Mouse (Mus musculus): ENCODE results near the gene Naip2. TPM values are rescaled to one million over a fixed set of nuclear protein-coding genes. Genes with fewer than 3 reads are reported as not detected.

The Naip2 gene
- polyA plus RNA-seq, 1 experiment from 2014 or later, result 0.17 TPM

Other genes starting within 250 kb of the Naip2 start
- gene Mccc2, start 186.5 kb downstream of the Naip2 start, polyA plus RNA-seq (2014; fragmentation: Nextera tagmentation; extraction: Ambion mirVana), result 33.0 and 37.7 TPM in 2 replicates
- 25.7 and 31.2 TPM in 2 replicates for gene Bdp1, start 98.0 kb downstream of the Naip2 start, polyA plus RNA-seq (2014; fragmentation: Nextera tagmentation; extraction: Ambion mirVana)
- 185 and 203 TPM in 2 replicates for gene Serf1, start 94.1 kb downstream of the Naip2 start, polyA plus RNA-seq (2014; fragmentation: Nextera tagmentation; extraction: Ambion mirVana)
- gene Smn1, start 77.2 kb downstream of the Naip2 start, polyA plus RNA-seq (2014; fragmentation: Nextera tagmentation; extraction: Ambion mirVana), result 79.9 and 91.0 TPM in 2 replicates
- 0.16 and 0.27 TPM in 2 replicates for gene Naip5, start 44.2 kb upstream of the Naip2 start, polyA plus RNA-seq (2014; fragmentation: Nextera tagmentation; extraction: Ambion mirVana)
- gene Naip6, start 115.6 kb upstream of the Naip2 start, polyA plus RNA-seq (2014; fragmentation: Nextera tagmentation; extraction: Ambion mirVana), result 0.04 and 0.05 TPM in 2 replicates